Mouse (Mus musculus): ENCODE data around the gene Rffl. TPM values are rescaled to one million over a fixed set of nuclear protein-coding genes. Genes with fewer than 3 reads are reported as not detected.
"Not testable (repeated sequence)": the region's sequence is repeated elsewhere in the genome, so short reads cannot be mapped to it uniquely, and the experiment has no call there.

The Rffl gene
- polyA plus RNA-seq, 1 experiment from 2014 or later = 8.9 TPM

GRCm38 (mm10) chr11:82844771-82845414 lies 26.1 kb downstream of the Rffl start:
- H3K27ac ChIP-seq (ENCODE audit: low read depth, low read length) = no peak overlapping the region
- no peak overlapping the region for H3K4me2 ChIP-seq

GRCm38 (mm10) chr11:82838511-82838910 lies 32.5 kb downstream of the Rffl start:
- no peak for ATAC-seq (ENCODE audit: low FRiP score)
- no peak overlapping the region for H3K4me3 ChIP-seq (ENCODE audit: low read depth, low read length)
- H3K27me3 ChIP-seq (ENCODE audit: control insufficient read depth, insufficient read depth, low read length) = no peaks in the 10 kb centered on the region
- H3K4me1 ChIP-seq (ENCODE audit: control insufficient read depth, insufficient read depth, low read length) = peaks cover 10% of the 10 kb centered on the region
- H3K27ac ChIP-seq (ENCODE audit: low read depth, low read length) = no peak overlapping the region
- no peak overlapping the region for H3K4me2 ChIP-seq
- no peak overlapping the region for H3K9ac ChIP-seq (ENCODE audit: low read length)
- WGBS = 30% methylated on average over 5 of the region's 5 CpGs
- DNase-seq (ENCODE audit: low spot score, missing footprints) = peak; percentile 89
- H3K36me3 ChIP-seq (ENCODE audit: control insufficient read depth, insufficient read depth, low read length) = no peaks in the 10 kb centered on the region
- no peaks in the 10 kb centered on the region for H3K9me3 ChIP-seq (ENCODE audit: control insufficient read depth, low read length)

More at GRCm38 (mm10) chr11:82844771-82845414, 26.1 kb downstream of the Rffl start:
- Histone ChIP-seq H3K9ac (ENCODE audit: low read length) (no peak overlapping the region), H3K36me3 (ENCODE audit: control insufficient read depth, insufficient read depth, low read length) (no peaks in the 10 kb centered on the region), H3K4me3 (ENCODE audit: low read depth, low read length) (no peak overlapping the region), H3K4me1 (ENCODE audit: control insufficient read depth, insufficient read depth, low read length) (peaks cover 5% of the 10 kb centered on the region; the same call in 1 of the 2 replicates), H3K27me3 (ENCODE audit: control insufficient read depth, insufficient read depth, low read length) (no peaks in the 10 kb centered on the region), H3K9me3 (ENCODE audit: control insufficient read depth, low read length) (no peaks in the 10 kb centered on the region)
- ATAC-seq (ENCODE audit: low FRiP score) = no peak
- WGBS = 73% methylated on average over 11 of the region's 11 CpGs
- DNase-seq (ENCODE audit: low spot score, missing footprints) = peak; percentile 74

- no peak overlapping the region for H3K9ac ChIP-seq (ENCODE audit: low read length)
- H3K27me3 ChIP-seq (ENCODE audit: control insufficient read depth, insufficient read depth, low read length) = no peaks in the 10 kb centered on the region
- peaks cover 10% of the 10 kb centered on the region for H3K4me1 ChIP-seq (ENCODE audit: control insufficient read depth, insufficient read depth, low read length)
- H3K4me2 ChIP-seq = no peak overlapping the region
- DNase-seq (ENCODE audit: low spot score, missing footprints) = peak; percentile 86
- WGBS = 19% methylated on average over 7 of the region's 7 CpGs
- no peak for ATAC-seq (ENCODE audit: low FRiP score)
- H3K9me3 ChIP-seq (ENCODE audit: control insufficient read depth, low read length) = no peaks in the 10 kb centered on the region
- no peaks in the 10 kb centered on the region for H3K36me3 ChIP-seq (ENCODE audit: control insufficient read depth, insufficient read depth, low read length)
- H3K27ac ChIP-seq (ENCODE audit: low read depth, low read length) = no peak overlapping the region
- H3K4me3 ChIP-seq (ENCODE audit: low read depth, low read length) = no peak overlapping the region
These were observed 33.2 kb downstream of the Rffl start for GRCm38 (mm10) chr11:82837848-82838247.

- H3K27me3 ChIP-seq (ENCODE audit: control insufficient read depth, insufficient read depth, low read length) = no peaks in the 10 kb centered on the region
- no peak overlapping the region for H3K27ac ChIP-seq (ENCODE audit: low read depth, low read length)
- ATAC-seq (ENCODE audit: low FRiP score) (no peak), DNase-seq (ENCODE audit: low spot score, missing footprints) (peak; percentile 72)
- H3K36me3 ChIP-seq (ENCODE audit: control insufficient read depth, insufficient read depth, low read length) = no peaks in the 10 kb centered on the region
- WGBS = 51% methylated on average over 7 of the region's 7 CpGs
- H3K9me3 ChIP-seq (ENCODE audit: control insufficient read depth, low read length) = no peaks in the 10 kb centered on the region
- H3K4me1 ChIP-seq (ENCODE audit: control insufficient read depth, insufficient read depth, low read length) = peaks cover 10% of the 10 kb centered on the region
- no peak overlapping the region for H3K4me3 ChIP-seq (ENCODE audit: low read depth, low read length)
- H3K9ac ChIP-seq (ENCODE audit: low read length) = no peak overlapping the region
- no peak overlapping the region for H3K4me2 ChIP-seq
These were observed 33.8 kb downstream of the Rffl start for GRCm38 (mm10) chr11:82837192-82837591.

GRCm38 (mm10) chr11:82835616-82836432 lies 35.2 kb downstream of the Rffl start:
- DNase-seq (ENCODE audit: low spot score, missing footprints) = peak; percentile 79
- H3K9me3 ChIP-seq (ENCODE audit: control insufficient read depth, low read length) = no peaks in the 10 kb centered on the region
- H3K27me3 ChIP-seq (ENCODE audit: control insufficient read depth, insufficient read depth, low read length) = no peaks in the 10 kb centered on the region
- H3K4me1 ChIP-seq (ENCODE audit: control insufficient read depth, insufficient read depth, low read length) = peaks cover 15% of the 10 kb centered on the region
- no peak overlapping the region for H3K9ac ChIP-seq (ENCODE audit: low read length)
- H3K36me3 ChIP-seq (ENCODE audit: control insufficient read depth, insufficient read depth, low read length) = no peaks in the 10 kb centered on the region
- no peak for ATAC-seq (ENCODE audit: low FRiP score)
- no peak overlapping the region for H3K27ac ChIP-seq (ENCODE audit: low read depth, low read length)
- 74% methylated on average over 11 of the region's 11 CpGs for WGBS
- H3K4me2 ChIP-seq = no peak overlapping the region
- H3K4me3 ChIP-seq (ENCODE audit: low read depth, low read length) = no peak overlapping the region

- not testable (repeated sequence) for H3K27me3 ChIP-seq (ENCODE audit: control insufficient read depth, insufficient read depth, low read length); H3K9ac ChIP-seq (ENCODE audit: low read length); H3K36me3 ChIP-seq (ENCODE audit: control insufficient read depth, insufficient read depth, low read length); H3K27ac ChIP-seq (ENCODE audit: low read depth, low read length); H3K4me3 ChIP-seq (ENCODE audit: low read depth, low read length); H3K9me3 ChIP-seq (ENCODE audit: control insufficient read depth, low read length); ATAC-seq (ENCODE audit: low FRiP score); H3K4me2 ChIP-seq; DNase-seq (ENCODE audit: low spot score, missing footprints)
- peaks cover 15% of the 10 kb centered on the region for H3K4me1 ChIP-seq (ENCODE audit: control insufficient read depth, insufficient read depth, low read length)
- 87% methylated on average over 7 of the region's 7 CpGs for WGBS
These were observed 36.7 kb downstream of the Rffl start for GRCm38 (mm10) chr11:82834359-82834758.

GRCm38 (mm10) chr11:82833929-82834328 lies 37.1 kb downstream of the Rffl start:
- Histone ChIP-seq H3K4me2 (no peak overlapping the region), H3K4me1 (ENCODE audit: control insufficient read depth, insufficient read depth, low read length) (peaks cover 15% of the 10 kb centered on the region), H3K9me3 (ENCODE audit: control insufficient read depth, low read length) (no peaks in the 10 kb centered on the region), H3K36me3 (ENCODE audit: control insufficient read depth, insufficient read depth, low read length) (no peaks in the 10 kb centered on the region), H3K9ac (ENCODE audit: low read length) (no peak overlapping the region), H3K27me3 (ENCODE audit: control insufficient read depth, insufficient read depth, low read length) (no peaks in the 10 kb centered on the region), H3K27ac (ENCODE audit: low read depth, low read length) (no peak overlapping the region), H3K4me3 (ENCODE audit: low read depth, low read length) (no peak overlapping the region)
- DNase-seq (ENCODE audit: low spot score, missing footprints) = no peak
- ATAC-seq (ENCODE audit: low FRiP score) = no peak
- WGBS = 88% methylated on average over 8 of the region's 8 CpGs

GRCm38 (mm10) chr11:82832402-82832801 lies 38.6 kb downstream of the Rffl start:
- H3K27me3 ChIP-seq (ENCODE audit: control insufficient read depth, insufficient read depth, low read length); H3K9ac ChIP-seq (ENCODE audit: low read length); H3K4me3 ChIP-seq (ENCODE audit: low read depth, low read length); H3K4me2 ChIP-seq; H3K36me3 ChIP-seq (ENCODE audit: control insufficient read depth, insufficient read depth, low read length); H3K4me1 ChIP-seq (ENCODE audit: control insufficient read depth, insufficient read depth, low read length); H3K9me3 ChIP-seq (ENCODE audit: control insufficient read depth, low read length); ATAC-seq (ENCODE audit: low FRiP score); H3K27ac ChIP-seq (ENCODE audit: low read depth, low read length); DNase-seq (ENCODE audit: low spot score, missing footprints): not testable (repeated sequence)
- 83% methylated on average over 10 of the region's 10 CpGs for WGBS

Measured in midbrain, embryonic 11.5 days (tissue).